Mouse (Mus musculus) midbrain, embryonic 16.5 days (tissue): ENCODE results near the gene Dhh. TPM values are rescaled to one million over a fixed set of nuclear protein-coding genes. Genes with fewer than 3 reads are reported as not detected.
"Not testable (repeated sequence)": the region's sequence is repeated elsewhere in the genome, so short reads cannot be mapped to it uniquely, and the experiment has no call there.

Experiments
- ATAC-seq: fragments of 200-750 bp; cut with Nextera tagmentation; 2 replicates; pipeline ENCODE4 v1.8.0; 2017; ENCODE audit warnings: moderate TSS enrichment
- H3K27ac ChIP-seq: fragments of 300-500 bp; sonication (generic); 2 replicates; pipeline ENCODE4 v1.5.1; 2014; ENCODE audit warnings: mild to moderate bottlenecking, low read length, mixed read lengths
- H3K27me3 ChIP-seq: fragments of 300-500 bp; sonication (generic); 2 replicates; pipeline ENCODE4 v1.6.1; 2014; ENCODE audit warnings: low read depth, low read length, mixed read lengths; ENCODE audit not compliant: control insufficient read depth, insufficient read depth
- H3K36me3 ChIP-seq: fragments of 300-500 bp; sonication (generic); 2 replicates; pipeline ENCODE4 v1.6.1; 2014; ENCODE audit warnings: mild to moderate bottlenecking, low read length, moderate library complexity, mixed read lengths; ENCODE audit not compliant: control insufficient read depth, insufficient read depth
- H3K4me1 ChIP-seq: fragments of 300-500 bp; sonication (generic); 2 replicates; pipeline ENCODE4 v1.6.1; 2014; ENCODE audit warnings: mild to moderate bottlenecking, low read length, mixed read lengths; ENCODE audit not compliant: control insufficient read depth, insufficient read depth
- H3K4me2 ChIP-seq: fragments of 300-500 bp; sonication (generic); 2 replicates; pipeline ENCODE4 v1.6.1; 2014; ENCODE audit warnings: mild to moderate bottlenecking, low read length, mixed read lengths
- H3K4me3 ChIP-seq: fragments of 300-500 bp; sonication (generic); 2 replicates; pipeline ENCODE4 v1.5.1; 2014; ENCODE audit warnings: low read depth, mild to moderate bottlenecking, low read length, moderate library complexity, mixed read lengths
- H3K9ac ChIP-seq: fragments of 300-500 bp; sonication (generic); 2 replicates; pipeline ENCODE4 v1.6.1; 2014; ENCODE audit warnings: low read depth, low read length, mixed read lengths
- H3K9me3 ChIP-seq: fragments of 300-500 bp; sonication (generic); replicated peaks from 2 replicates; pipeline ENCODE4 v1.6.1; 2014; ENCODE audit warnings: mild to moderate bottlenecking, low read length, mixed read lengths; ENCODE audit not compliant: control insufficient read depth, poor library complexity, severe bottlenecking
- WGBS: fragments of 180-500 bp; shearing (Covaris S2); extraction: QIAGEN DNeasy Blood & Tissue Kit; methylation state at CpG from one replicate; pipeline ENCODE4 v1.1.7; 2014; 5-methylcytosine and 5-hydroxymethylcytosine counted together
- polyA plus RNA-seq: library from polyadenylated mRNA; unstranded; fragments of >200 nt; fragmentation: Nextera tagmentation; extraction: Ambion mirVana; gene quantifications from 2 replicates; pipeline ENCODE4 v1.2.1, GENCODE M21; 2015

Dhh gene
- polyA plus RNA-seq, 1 experiment from 2014 or later: 0.36 TPM

- Histone ChIP-seq H3K9ac (no peak overlapping the region), H3K36me3 (no peaks in the 10 kb centered on the region), H3K9me3 (no peaks in the 10 kb centered on the region), H3K4me2 (no peak overlapping the region), H3K4me3 (no peak overlapping the region), H3K27ac (no peak overlapping the region), H3K27me3 (no peaks in the 10 kb centered on the region), H3K4me1 (peaks cover 4% of the 10 kb centered on the region)
- no peak for ATAC-seq
- WGBS: 81% methylated on average over 5 of the region's 5 CpGs
These were observed 23.2 kb upstream of the Dhh start for GRCm38 (mm10) chr15:98921510-98921909.

DNA sequence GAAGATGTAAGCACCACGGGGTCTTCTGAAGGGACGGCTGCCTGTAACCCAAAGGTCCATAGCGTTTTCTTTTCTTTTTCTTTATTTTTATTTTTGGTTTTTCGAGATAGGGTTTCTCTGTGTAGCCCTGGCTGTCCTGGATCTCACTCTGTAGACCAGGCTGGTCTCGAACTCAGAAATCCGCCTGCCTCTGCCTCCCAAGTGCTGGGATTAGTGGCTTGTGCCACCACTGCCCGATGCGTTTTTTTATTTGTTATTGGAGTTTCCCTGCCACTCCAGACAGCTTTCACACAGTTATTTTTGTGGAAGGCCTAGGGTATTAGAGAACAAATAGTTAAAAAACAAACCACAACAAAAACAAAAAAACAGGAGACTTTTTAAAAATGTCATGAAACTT is 20.2 kb upstream of the Dhh start:
- Histone ChIP-seq H3K4me3 (peak overlapping the region; percentile 81), H3K9ac (peak overlapping the region; percentile 55), H3K4me1 (peaks cover 21% of the 10 kb centered on the region), H3K27ac (peak overlapping the region; percentile 60), H3K4me2 (peak overlapping the region; percentile 56)
- 25% methylated on average over 8 of the region's 8 CpGs for WGBS
- not testable (repeated sequence) for H3K9me3 ChIP-seq, H3K27me3 ChIP-seq, ATAC-seq, H3K36me3 ChIP-seq

DNA sequence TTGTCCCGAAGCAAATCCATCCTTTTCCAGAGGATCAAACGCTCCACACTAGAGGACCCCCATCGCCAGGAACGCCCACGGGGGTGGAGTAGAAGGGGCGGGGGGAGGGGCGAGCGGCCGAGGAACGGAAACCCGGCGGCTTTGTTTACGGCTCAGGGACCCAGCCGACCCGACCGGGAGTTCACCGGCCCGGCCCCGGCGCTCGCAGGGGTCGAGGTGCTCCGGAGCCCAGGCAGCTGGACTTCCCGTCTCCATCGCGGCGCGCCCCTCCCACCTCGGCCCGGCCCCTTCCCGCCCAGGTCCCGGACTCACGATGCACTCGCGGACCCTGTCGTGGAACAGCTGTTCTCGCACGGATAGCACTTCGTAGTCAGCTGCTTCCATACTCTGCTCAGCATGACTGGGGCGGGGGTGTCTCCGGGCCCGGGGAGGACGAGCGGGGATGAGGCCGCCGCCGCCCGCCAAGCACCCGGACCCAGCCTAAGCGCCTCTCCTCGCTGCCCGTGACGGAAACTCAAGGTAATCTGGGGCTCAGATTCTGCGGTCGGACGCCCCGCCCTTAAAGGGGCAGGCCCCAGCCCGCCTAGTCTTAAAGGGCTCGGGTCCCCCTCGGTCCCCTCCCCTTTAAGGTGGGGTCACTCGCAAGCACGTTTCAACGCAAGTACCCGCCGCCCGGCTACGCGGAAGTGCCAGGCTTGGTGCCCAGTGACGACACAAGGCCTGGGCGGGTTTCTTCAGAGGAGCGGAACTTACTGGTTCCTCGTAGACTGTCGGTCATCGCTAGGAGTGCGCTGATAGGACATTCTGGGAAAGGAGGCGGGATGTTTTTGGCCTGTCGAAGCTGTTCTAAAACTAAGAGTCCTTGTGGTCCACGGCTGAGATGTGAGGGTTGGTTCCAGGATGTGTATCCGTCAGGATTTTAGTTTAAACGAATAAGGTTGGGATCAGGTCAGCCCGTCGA is 19.5 kb upstream of the Dhh start, which contains the start of gene Lmbr1l:
Gene Lmbr1l (minus strand): TSS at position 694 of the 961 bp plus-strand sequence.
- H3K9me3 ChIP-seq: no peaks in the 10 kb centered on the region
- peaks cover 21% of the 10 kb centered on the region for H3K4me1 ChIP-seq
- H3K27ac ChIP-seq: peak within 1 kb of the TSS; percentile 95
- under 1% methylated on average over 60 of the region's 82 CpGs for WGBS
- H3K4me3 ChIP-seq: peak within 1 kb of the TSS; percentile 81
- peak; percentile 99 for ATAC-seq
- peak within 1 kb of the TSS; percentile 78 for H3K4me2 ChIP-seq
- H3K27me3 ChIP-seq: no peaks in the 10 kb centered on the region
- H3K36me3 ChIP-seq: peaks cover 4% of the 10 kb centered on the region; the same call in 1 of the 2 replicates
- peak within 1 kb of the TSS; percentile 89 for H3K9ac ChIP-seq

- Histone ChIP-seq H3K27ac (peak overlapping the region; percentile 95), H3K27me3 (no peaks in the 10 kb centered on the region), H3K4me3 (peak overlapping the region; percentile 81), H3K9me3 (no peaks in the 10 kb centered on the region), H3K36me3 (peaks cover 9% of the 10 kb centered on the region), H3K4me2 (peak overlapping the region; percentile 78), H3K4me1 (peaks cover 21% of the 10 kb centered on the region), H3K9ac (peak overlapping the region; percentile 89)
- 0% methylated on average over 14 of the region's 14 CpGs for WGBS
- ATAC-seq: no peak
These were observed 18.8 kb upstream of the Dhh start for GRCm38 (mm10) chr15:98917091-98917490.

DNA sequence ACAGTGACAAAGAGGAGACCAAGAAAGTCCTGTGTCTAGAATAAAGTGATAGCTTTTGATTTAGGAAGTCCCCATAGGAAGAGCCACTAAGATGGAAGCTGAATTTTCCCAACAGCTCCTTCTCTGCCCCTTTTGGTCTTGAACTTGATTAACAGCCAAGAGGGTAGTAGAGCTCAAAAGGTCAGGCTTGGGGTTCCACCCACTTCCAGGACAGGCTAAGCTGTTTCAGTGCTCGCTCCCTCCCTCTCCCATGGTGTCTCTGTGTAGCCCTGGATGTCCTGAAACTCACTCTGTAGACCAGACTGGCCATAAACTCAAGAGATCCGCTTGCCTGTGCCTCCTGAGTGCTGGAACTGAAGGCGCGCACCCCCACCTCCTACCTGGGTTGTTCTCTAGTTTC is 17.7 kb upstream of the Dhh start:
- no peak overlapping the region for H3K27ac ChIP-seq
- WGBS: 86% methylated on average over 4 of the region's 4 CpGs
- H3K9ac ChIP-seq: peak overlapping the region; percentile 20; the same call in 1 of the 2 replicates
- no peaks in the 10 kb centered on the region for H3K27me3 ChIP-seq
- H3K4me1 ChIP-seq: peaks cover 21% of the 10 kb centered on the region
- H3K36me3 ChIP-seq: peaks cover 18% of the 10 kb centered on the region
- peak overlapping the region; percentile 78 for H3K4me2 ChIP-seq
- no peak for ATAC-seq
- H3K9me3 ChIP-seq: no peaks in the 10 kb centered on the region
- peak overlapping the region; percentile 81; the same call in 1 of the 2 replicates for H3K4me3 ChIP-seq

DNA sequence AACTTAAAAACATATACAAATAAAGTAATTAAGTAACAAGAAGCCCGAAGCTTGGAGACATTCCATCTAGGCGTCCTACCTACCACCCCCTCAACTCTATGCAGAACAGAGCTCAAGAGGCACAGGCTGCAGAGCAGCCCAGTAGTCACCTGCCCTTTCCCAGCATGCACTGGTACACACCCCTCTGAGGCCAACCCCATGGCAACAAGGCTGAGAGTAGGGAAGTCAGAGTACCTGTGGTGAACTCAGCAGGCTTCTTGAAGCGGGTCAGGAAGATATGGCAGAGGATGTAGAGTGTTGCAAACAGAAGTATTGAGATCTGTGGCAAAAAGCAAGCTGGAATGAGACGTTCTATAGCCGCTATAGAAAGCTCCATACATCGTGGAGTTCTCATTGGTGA is 16.6 kb upstream of the Dhh start:
- Histone ChIP-seq H3K27ac (no peak overlapping the region), H3K9ac (no peak overlapping the region), H3K4me1 (peaks cover 21% of the 10 kb centered on the region), H3K36me3 (peaks cover 25% of the 10 kb centered on the region), H3K4me2 (no peak overlapping the region), H3K27me3 (no peaks in the 10 kb centered on the region), H3K4me3 (no peak overlapping the region), H3K9me3 (no peaks in the 10 kb centered on the region)
- ATAC-seq: no peak
- 87% methylated on average over 6 of the region's 6 CpGs for WGBS

DNA sequence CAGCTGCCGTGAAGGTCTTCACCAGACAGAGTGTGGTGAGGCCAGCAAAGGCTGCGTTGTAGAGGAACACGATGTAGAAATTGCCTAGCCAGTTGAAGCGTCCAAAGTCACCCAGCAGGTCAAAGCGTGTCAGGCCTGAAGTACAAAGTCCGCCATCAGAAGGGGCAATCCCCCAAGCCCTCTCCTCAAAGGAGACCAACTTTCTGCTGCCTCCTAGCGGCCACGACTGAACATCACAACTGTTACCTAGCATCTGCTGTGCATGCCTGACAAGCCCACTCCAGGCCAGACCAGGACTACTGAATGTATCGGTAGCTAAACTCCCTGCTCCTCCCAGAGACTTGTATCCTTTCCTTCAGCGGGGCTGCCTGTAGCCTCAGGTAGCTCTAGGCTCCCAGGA is 6.4 kb upstream of the Dhh start:
- no peak for ATAC-seq
- Histone ChIP-seq H3K4me3 (no peak overlapping the region), H3K36me3 (peaks cover 18% of the 10 kb centered on the region), H3K4me1 (no peaks in the 10 kb centered on the region), H3K27me3 (no peaks in the 10 kb centered on the region; the same call in 1 of the 2 replicates), H3K27ac (no peak overlapping the region), H3K9ac (no peak overlapping the region), H3K4me2 (no peak overlapping the region), H3K9me3 (no peaks in the 10 kb centered on the region)
- WGBS: 26% methylated on average over 10 of the region's 10 CpGs

DNA sequence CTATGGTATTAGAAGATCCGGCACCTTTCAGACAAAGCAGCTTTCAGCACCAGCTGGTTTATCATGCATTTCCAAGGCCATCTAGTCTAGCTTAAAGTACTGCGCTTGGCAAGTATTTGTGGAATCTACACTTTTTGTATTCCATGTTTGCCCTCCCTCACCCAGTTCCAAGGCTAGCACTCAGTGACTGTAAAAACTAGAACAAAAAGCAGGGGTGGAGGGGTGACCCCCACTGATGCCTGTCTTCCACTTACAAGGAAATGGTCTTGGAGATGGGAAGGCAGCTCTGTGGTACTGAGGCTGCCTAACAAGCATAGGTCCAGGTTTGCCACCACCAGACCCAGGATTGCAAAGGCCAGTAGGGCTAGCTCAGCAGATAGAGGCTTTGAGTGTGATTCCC is 4.3 kb upstream of the Dhh start:
- ATAC-seq: no peak
- H3K36me3 ChIP-seq: peaks cover 4% of the 10 kb centered on the region; the same call in 1 of the 2 replicates
- H3K4me3 ChIP-seq: no peak overlapping the region
- H3K9me3 ChIP-seq: no peaks in the 10 kb centered on the region
- H3K27ac ChIP-seq: no peak overlapping the region
- H3K4me1 ChIP-seq: peaks cover 5% of the 10 kb centered on the region; the same call in 1 of the 2 replicates
- WGBS: 84% methylated on average over 2 of the region's 2 CpGs
- peaks cover 14% of the 10 kb centered on the region for H3K27me3 ChIP-seq
- no peak overlapping the region for H3K4me2 ChIP-seq
- no peak overlapping the region for H3K9ac ChIP-seq

GRCm38 (mm10) chr15:98901530-98901929 is 3.2 kb upstream of the Dhh start:
- ATAC-seq: no peak
- WGBS: 50% methylated on average over 1 of the region's 1 CpGs
- H3K36me3 ChIP-seq: peaks cover 2% of the 10 kb centered on the region; the same call in 1 of the 2 replicates
- no peak overlapping the region for H3K4me2 ChIP-seq
- no peak overlapping the region for H3K9ac ChIP-seq
- no peak overlapping the region for H3K27ac ChIP-seq
- peaks cover 23% of the 10 kb centered on the region for H3K27me3 ChIP-seq
- no peak overlapping the region for H3K4me3 ChIP-seq
- H3K9me3 ChIP-seq: no peaks in the 10 kb centered on the region
- H3K4me1 ChIP-seq: peaks cover 5% of the 10 kb centered on the region; the same call in 1 of the 2 replicates
